Mouse (Mus musculus): Measurements from ENCODE around the gene Cobl. TPM values are rescaled to one million over a fixed set of nuclear protein-coding genes. Genes with fewer than 3 reads are reported as not detected.

Gene Cobl
- polyA plus RNA-seq, 1 experiment from 2014 or later, result 9.3 TPM

DNA sequence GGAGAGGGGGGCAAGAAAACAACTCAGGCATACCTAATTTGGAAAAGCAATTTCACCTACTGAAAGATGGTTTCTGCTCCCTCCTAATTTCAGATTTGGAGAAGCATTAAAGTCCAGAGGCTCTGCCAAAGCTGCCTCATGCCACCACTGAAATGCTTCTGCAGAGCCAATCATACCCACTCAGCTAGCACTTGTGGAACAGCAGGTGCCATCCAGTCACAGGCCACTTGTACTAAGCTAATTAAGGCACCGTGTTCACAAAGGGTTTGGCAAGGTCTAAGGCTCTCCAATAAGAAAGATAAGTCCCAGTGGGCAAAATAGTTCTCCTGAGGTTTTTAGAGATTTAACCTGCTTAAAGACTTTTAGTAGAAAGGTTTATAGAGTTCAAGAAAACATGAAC, 143.3 kb downstream of the Cobl start:
- H3K9me3 ChIP-seq, result no peaks in the 10 kb centered on the region
- H3K4me3 ChIP-seq (replicated peaks), result no peak overlapping the region
- no peaks in the 10 kb centered on the region for H3K36me3 ChIP-seq
- no peak overlapping the region for H3K4me2 ChIP-seq (replicated peaks)
- no peaks in the 10 kb centered on the region for H3K27me3 ChIP-seq (replicated peaks)
- no peaks in the 10 kb centered on the region for H3K4me1 ChIP-seq (replicated peaks)
- 89% methylated on average over 1 of the region's 1 CpGs for WGBS
- ATAC-seq, result no peak
- H3K9ac ChIP-seq, result no peak overlapping the region
- H3K27ac ChIP-seq, result no peak overlapping the region

DNA sequence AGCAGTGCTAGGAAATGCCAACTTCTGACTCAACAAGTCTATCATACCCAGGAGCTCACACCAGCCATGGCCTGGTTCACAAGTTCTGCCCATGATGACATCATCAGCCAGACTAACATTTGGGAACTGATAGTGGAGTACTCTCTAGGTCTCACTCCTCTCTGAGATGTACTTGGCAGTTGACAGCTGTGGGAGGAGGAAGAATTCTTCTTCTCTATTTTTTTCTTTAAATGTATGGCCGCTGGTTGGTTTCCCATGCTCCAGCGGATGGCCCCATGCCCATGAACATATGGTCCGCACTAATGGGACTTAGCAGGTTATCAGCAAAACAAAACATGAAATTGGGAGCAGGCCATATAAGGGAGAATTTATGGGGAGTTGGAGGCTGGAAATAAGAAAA, 145.4 kb downstream of the Cobl start:
- no peak; the same call in 1 of the 2 replicates for ATAC-seq
- no peak overlapping the region for H3K4me2 ChIP-seq (replicated peaks)
- 78% methylated on average over 3 of the region's 3 CpGs for WGBS
- H3K36me3 ChIP-seq, result no peaks in the 10 kb centered on the region
- H3K4me3 ChIP-seq (replicated peaks), result no peak overlapping the region
- H3K27ac ChIP-seq, result no peak overlapping the region
- H3K27me3 ChIP-seq (replicated peaks), result no peaks in the 10 kb centered on the region
- no peak overlapping the region for H3K9ac ChIP-seq
- no peaks in the 10 kb centered on the region; the same call in 1 of the 2 replicates for H3K4me1 ChIP-seq (replicated peaks)
- no peaks in the 10 kb centered on the region for H3K9me3 ChIP-seq

DNA sequence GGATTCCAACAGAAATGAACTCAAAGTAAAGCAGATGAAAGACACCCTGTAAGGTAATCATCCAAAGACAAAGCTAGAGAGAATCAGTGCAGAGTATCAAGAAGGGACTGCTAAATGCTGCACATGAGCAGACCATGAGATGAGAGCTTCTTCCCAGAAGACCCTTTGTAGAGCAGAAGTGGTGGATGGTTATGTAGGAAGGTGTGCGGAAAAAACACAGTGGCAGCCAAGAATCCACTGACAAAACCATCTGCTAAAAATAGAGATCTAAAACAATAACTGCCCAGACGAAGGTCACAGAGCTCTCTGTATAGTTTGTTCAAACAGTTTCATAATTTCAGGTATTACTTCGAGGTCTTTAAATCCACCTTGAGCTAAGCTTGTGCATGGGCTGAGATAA, 149.1 kb downstream of the Cobl start:
- H3K36me3 ChIP-seq, result no peaks in the 10 kb centered on the region
- no peak overlapping the region for H3K27ac ChIP-seq
- WGBS, result 68% methylated on average over 3 of the region's 3 CpGs
- no peak overlapping the region for H3K4me3 ChIP-seq (replicated peaks)
- H3K4me2 ChIP-seq (replicated peaks), result no peak overlapping the region
- no peaks in the 10 kb centered on the region; the same call in 1 of the 2 replicates for H3K4me1 ChIP-seq (replicated peaks)
- no peak overlapping the region for H3K9ac ChIP-seq
- H3K9me3 ChIP-seq, result no peaks in the 10 kb centered on the region
- no peaks in the 10 kb centered on the region for H3K27me3 ChIP-seq (replicated peaks)
- ATAC-seq, result no peak; the same call in 1 of the 2 replicates

DNA sequence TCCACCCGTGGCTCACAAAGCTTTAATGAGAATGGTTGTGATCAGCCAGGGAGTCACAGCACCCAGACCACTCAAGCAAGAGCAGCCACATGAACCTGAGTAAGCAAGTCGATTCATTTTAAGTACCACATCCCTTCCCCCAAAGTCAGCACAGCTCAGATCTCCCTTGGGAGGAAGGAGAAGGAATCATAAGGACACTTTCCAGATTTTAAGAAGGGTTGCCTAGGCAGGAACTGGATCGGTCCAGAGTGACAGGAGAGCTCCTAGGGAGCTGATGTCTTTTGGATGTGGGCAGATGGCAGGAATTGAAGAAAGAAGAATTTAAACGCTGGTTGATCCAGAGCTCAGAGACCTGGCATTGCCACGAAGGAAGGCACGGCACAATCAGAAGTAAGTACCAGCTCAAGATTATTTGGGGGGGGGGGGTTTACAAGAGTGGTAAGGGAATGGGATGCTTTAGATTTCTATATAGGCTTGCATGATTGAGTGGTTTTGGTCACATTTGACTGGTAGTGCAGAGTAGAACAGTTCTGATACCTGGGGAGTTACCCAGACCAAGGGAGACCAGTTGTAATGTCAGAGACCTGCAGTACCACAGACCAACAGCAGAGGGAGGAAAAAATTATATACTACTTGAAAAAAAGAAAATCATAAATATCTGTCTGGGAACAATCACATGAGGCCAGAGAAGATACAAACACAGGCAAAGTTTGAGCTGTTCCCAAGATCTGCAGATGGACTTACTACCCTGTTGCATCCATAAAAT, 150.3 kb downstream of the Cobl start:
- Histone ChIP-seq H3K9me3 (no peaks in the 10 kb centered on the region), H3K27ac (no peak overlapping the region), H3K36me3 (no peaks in the 10 kb centered on the region), H3K4me2 (replicated peaks) (no peak overlapping the region), H3K4me1 (replicated peaks) (no peaks in the 10 kb centered on the region; the same call in 1 of the 2 replicates), H3K4me3 (replicated peaks) (no peak overlapping the region), H3K27me3 (replicated peaks) (no peaks in the 10 kb centered on the region), H3K9ac (no peak overlapping the region)
- 86% methylated on average over 6 of the region's 6 CpGs for WGBS
- ATAC-seq, result peak; percentile 51; the same call in 1 of the 2 replicates

DNA sequence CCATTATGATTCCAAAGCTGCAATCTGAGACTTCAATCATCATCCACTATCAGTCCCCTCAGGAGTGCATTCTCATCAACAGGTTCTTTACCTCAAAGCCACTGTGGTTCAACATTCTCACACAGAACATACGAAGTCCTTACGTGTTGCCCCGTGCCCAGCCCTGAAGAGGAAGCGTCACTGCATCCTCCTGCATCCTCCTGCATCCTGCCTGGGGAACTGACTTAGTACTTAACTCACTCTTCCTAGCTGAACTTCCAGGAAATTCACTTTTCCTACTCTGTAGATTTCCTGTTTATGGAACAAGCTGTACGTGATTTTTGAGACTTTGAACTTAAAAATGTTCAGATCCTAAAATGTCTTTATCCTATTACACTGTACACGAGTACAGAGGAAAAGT, 153.3 kb downstream of the Cobl start:
- Histone ChIP-seq H3K27ac (no peak overlapping the region), H3K4me3 (replicated peaks) (no peak overlapping the region), H3K4me1 (replicated peaks) (no peaks in the 10 kb centered on the region; the same call in 1 of the 2 replicates), H3K36me3 (no peaks in the 10 kb centered on the region), H3K27me3 (replicated peaks) (no peaks in the 10 kb centered on the region), H3K9ac (no peak overlapping the region), H3K9me3 (no peaks in the 10 kb centered on the region), H3K4me2 (replicated peaks) (no peak overlapping the region)
- ATAC-seq, result no peak
- 78% methylated on average over 6 of the region's 6 CpGs for WGBS

DNA sequence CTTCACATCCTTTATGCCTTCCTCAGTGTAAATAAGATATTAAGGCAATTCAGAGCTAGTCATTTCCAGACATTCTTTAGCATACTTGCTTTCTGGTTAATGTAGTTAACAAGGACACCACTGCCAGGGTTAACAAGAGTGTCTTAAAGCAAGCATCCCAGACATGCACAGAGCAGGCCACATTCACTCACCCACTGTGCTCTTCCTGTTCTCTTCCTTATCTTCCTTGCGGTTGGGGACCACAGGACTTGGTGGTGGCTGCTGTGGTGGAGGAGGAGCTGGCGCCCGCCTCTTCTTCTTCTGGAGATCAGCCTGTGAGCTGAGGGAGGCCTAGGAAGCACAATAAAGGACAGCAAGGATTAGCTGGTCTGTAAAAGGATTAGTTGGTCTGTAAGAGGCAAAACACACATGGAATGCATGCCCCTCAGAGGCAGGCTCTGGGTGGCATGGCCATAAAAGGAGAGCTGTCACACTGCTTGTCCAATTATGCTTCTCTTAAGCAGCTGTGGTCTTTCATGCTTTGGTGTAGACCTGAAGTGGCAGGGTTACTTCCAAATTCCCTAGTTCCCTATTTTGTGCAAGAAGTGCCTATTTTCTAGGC, 155.2 kb downstream of the Cobl start:
- Histone ChIP-seq H3K27me3 (replicated peaks) (no peaks in the 10 kb centered on the region), H3K27ac (no peak overlapping the region), H3K9ac (no peak overlapping the region), H3K4me1 (replicated peaks) (no peaks in the 10 kb centered on the region), H3K4me3 (replicated peaks) (no peak overlapping the region), H3K4me2 (replicated peaks) (no peak overlapping the region), H3K9me3 (no peaks in the 10 kb centered on the region), H3K36me3 (no peaks in the 10 kb centered on the region)
- no peak for ATAC-seq
- WGBS, result 53% methylated on average over 3 of the region's 3 CpGs

DNA sequence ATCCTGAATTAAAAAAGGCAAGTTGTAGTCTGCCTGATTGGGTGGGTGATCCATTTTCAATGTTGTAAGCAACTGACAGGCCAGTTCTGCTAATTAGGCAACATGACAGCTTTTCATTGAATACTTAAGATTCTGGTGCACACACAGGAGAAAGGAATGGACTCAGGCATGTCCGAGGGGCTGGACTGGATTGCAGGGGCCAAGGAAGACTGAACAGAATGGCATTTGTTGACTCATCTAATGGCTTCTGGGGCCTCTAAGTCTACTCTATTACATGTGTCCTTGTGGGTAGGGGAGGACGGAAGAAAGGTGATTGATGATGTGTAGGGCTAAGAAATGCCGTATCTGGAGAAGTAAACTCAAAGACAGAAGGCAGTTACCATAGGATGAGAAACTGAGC, 159.9 kb downstream of the Cobl start:
- Histone ChIP-seq H3K4me2 (replicated peaks) (no peak overlapping the region), H3K9me3 (no peaks in the 10 kb centered on the region), H3K27ac (no peak overlapping the region), H3K27me3 (replicated peaks) (no peaks in the 10 kb centered on the region), H3K4me3 (replicated peaks) (no peak overlapping the region), H3K9ac (no peak overlapping the region), H3K4me1 (replicated peaks) (no peaks in the 10 kb centered on the region), H3K36me3 (no peaks in the 10 kb centered on the region)
- WGBS, result 63% methylated on average over 3 of the region's 3 CpGs
- no peak for ATAC-seq

DNA sequence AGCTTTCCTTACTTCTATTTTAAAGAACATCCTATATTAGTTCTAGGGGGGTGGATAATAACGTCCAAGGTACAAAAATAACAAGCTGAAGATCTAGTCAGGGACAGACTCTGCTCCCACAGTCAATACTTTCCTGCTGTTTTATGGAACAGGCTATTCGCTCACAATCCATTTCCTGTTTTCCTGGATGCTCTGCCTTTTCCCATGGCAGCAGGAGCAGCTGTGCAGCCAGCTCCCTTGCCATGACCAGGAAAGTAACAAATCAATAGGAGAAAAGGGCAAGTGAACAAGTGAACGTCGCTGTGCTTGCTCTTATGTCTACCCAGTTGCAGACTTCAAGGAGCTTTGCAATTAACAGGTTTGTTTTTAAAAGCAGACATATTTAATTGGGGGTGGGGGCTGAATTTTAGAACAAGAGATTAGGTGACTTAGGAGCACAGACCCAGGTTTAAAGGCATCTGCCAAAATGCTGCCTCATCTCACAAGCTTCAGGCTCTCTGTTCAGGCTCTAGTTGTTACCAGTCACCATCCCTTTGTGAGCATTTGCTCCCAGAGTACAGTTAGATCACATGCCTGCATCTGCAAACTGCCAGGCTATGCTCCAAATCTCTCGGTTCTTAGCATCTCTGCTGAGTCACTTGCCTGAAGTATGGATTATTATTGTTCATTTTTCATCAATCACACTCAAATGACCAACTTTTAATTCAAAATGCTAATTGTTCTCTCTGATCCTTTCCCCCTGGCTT, 164.9 kb downstream of the Cobl start:
- Histone ChIP-seq H3K9ac (no peak overlapping the region), H3K36me3 (no peaks in the 10 kb centered on the region), H3K27ac (no peak overlapping the region), H3K4me2 (replicated peaks) (no peak overlapping the region), H3K27me3 (replicated peaks) (no peaks in the 10 kb centered on the region), H3K4me3 (replicated peaks) (no peak overlapping the region), H3K9me3 (no peaks in the 10 kb centered on the region), H3K4me1 (replicated peaks) (no peaks in the 10 kb centered on the region)
- WGBS, result 29% methylated on average over 5 of the region's 5 CpGs
- ATAC-seq, result 0 out of 2 replicates have a peak, but pooled peaks have one; percentile 25

DNA sequence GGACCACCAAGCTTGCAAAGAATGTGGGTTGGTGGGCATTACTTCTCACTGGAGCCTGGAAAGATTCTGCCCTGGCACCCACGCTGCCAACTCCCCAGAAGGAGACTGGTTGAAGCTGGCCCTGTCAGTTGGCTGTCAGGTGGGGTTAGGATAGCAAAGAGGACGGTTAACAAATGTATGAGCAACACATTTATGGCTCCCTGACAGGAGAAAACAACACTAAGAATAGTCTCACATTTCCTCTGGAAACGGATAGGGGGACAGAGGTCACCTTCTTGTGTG, 173.2 kb downstream of the Cobl start:
- Histone ChIP-seq H3K4me1 (replicated peaks) (0 out of 2 replicates have a peak, but pooled peaks cover 2% of the 10 kb centered on the region), H3K36me3 (no peaks in the 10 kb centered on the region), H3K27me3 (replicated peaks) (no peaks in the 10 kb centered on the region), H3K4me3 (replicated peaks) (no peak overlapping the region), H3K9me3 (no peaks in the 10 kb centered on the region), H3K27ac (no peak overlapping the region), H3K4me2 (replicated peaks) (no peak overlapping the region), H3K9ac (no peak overlapping the region)
- 28% methylated on average over 3 of the region's 3 CpGs for WGBS
- ATAC-seq, result peak; percentile 34

DNA sequence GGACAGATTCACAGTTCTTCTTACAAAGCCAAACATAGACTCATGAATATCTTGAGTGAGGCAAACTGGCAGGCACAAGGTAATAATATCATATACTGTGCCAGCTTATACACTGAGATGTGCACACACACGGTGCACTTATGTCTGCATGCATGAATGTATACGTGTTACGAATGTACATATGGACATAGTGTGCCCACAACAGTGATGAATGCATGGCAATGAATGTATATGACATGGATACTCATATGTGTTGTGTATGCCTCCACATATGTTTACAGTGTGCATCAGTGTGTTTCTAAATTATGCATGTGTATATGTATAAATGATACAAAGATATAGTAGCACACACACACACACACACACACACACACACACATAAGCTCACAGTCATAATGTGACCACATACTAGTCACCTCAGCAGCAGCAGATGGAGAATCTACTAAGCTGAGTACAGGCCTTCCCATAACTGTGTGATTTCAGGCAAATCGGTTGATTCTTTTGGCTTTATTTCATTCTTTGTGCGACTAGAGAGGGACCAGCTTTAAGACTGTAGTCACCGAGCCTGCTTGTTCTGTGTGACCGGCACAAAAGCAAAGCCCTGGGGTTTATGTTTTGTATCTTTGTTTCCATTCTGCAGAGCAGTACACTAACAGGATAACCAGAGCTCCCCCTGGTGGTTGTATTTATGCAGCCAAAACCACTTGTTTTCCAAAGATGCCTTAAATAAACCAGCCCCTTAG, 173.7 kb downstream of the Cobl start:
- no peak overlapping the region for H3K9ac ChIP-seq
- no peak overlapping the region for H3K4me2 ChIP-seq (replicated peaks)
- H3K4me3 ChIP-seq (replicated peaks), result no peak overlapping the region
- no peaks in the 10 kb centered on the region for H3K9me3 ChIP-seq
- H3K36me3 ChIP-seq, result no peaks in the 10 kb centered on the region
- peak; percentile 80 for ATAC-seq
- no peaks in the 10 kb centered on the region for H3K27me3 ChIP-seq (replicated peaks)
- WGBS, result 48% methylated on average over 7 of the region's 7 CpGs
- no peak overlapping the region for H3K27ac ChIP-seq
- H3K4me1 ChIP-seq (replicated peaks), result 0 out of 2 replicates have a peak, but pooled peaks cover 2% of the 10 kb centered on the region

DNA sequence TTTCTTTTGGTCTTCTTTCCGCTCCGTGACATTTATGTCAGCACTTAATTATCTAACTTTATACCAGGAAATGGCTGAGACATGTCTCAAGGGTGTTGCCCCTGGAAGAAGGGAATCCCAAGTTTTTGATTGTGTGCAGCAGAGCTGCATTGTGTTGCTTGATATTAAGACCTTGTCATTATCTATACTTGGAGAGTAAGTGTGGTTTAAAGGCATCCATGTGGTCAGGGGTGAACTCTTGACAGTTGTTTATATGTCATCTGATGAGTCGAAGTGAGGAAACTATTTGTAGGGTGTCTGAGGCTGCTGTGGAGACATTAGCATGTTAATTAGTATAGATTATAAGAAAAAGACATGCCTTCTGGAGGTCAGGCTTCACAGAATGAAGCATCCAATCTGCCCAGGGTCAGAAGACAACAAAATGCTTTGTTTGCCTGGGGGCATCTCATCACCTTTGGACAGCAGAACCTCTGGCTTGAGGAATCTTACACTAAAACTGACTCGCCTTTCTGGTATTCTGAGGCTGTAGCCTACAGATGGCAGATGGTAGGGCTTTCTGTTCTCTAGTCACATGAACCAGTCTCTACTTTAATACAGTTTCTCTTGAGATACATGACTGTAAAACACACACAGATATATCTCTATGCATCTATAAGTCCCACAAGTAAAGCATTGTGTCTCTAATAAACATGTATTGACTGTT, 179.3 kb downstream of the Cobl start:
- Histone ChIP-seq H3K27ac (no peak overlapping the region), H3K9me3 (no peaks in the 10 kb centered on the region), H3K36me3 (no peaks in the 10 kb centered on the region), H3K4me3 (replicated peaks) (no peak overlapping the region), H3K4me1 (replicated peaks) (no peaks in the 10 kb centered on the region), H3K27me3 (replicated peaks) (no peaks in the 10 kb centered on the region), H3K4me2 (replicated peaks) (no peak overlapping the region), H3K9ac (no peak overlapping the region)
- no peak for ATAC-seq
- 85% methylated on average over 4 of the region's 4 CpGs for WGBS

DNA sequence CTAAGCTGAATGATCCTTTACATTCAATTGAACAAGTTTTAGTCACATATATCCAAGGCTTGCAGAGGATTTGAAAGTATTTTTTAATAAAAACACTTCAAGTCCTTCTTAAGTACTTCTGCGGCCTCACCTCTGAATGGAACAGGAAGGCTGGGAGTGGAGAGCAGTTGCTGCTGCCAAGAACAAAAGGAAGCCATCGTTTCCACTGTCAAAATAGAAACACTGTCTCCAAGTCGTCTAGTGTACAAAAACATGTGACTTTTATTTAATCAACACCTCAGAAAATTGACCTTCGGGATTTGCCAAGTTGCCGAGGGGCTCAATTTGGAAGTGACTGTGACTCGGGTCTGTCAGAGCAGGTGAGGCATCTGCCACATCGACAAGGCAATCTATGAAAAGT, 184.0 kb downstream of the Cobl start:
- H3K4me3 ChIP-seq (replicated peaks), result no peak overlapping the region
- no peaks in the 10 kb centered on the region for H3K4me1 ChIP-seq (replicated peaks)
- no peaks in the 10 kb centered on the region for H3K27me3 ChIP-seq (replicated peaks)
- no peak for ATAC-seq
- H3K27ac ChIP-seq, result no peak overlapping the region
- H3K9ac ChIP-seq, result no peak overlapping the region
- no peak overlapping the region for H3K4me2 ChIP-seq (replicated peaks)
- 60% methylated on average over 7 of the region's 7 CpGs for WGBS
- H3K9me3 ChIP-seq, result no peaks in the 10 kb centered on the region
- H3K36me3 ChIP-seq, result no peaks in the 10 kb centered on the region

Data from intestine, embryonic 15.5 days (tissue).